Mouse (Mus musculus) right cerebral cortex, adult 2 months (tissue): ENCODE measurements at regions not wholly inside any gene's neighbourhood (a gene's known extent, or its start where the extent isn't known, plus 50 kb on each side); places are given as distances from the start of the nearest gene placed in this dataset.
A peak's percentile ranks its signal among the peaks of the same experiment; 100 is the strongest.
"Not testable (repeated sequence)": the region's sequence is repeated elsewhere in the genome, so short reads cannot be mapped to it uniquely, and the experiment has no call there.

Experiments
- DNase-seq, 2 experiments: peaks; one replicate each; pipeline ENCODE4 v3.0.0; 2021 to 2022; ENCODE audit warnings: low spot score in 2 of 2

- no peak for DNase-seq
Measured at GRCm38 (mm10) chr9:94131367-94131766, 406.5 kb downstream of the 1190002N15Rik start.

- peak in 1 of 2 experiments; percentile 4 for DNase-seq
Measured at GRCm38 (mm10) chr9:94116961-94117360, 420.9 kb downstream of the 1190002N15Rik start.

- DNase-seq: not testable (repeated sequence)
Measured at GRCm38 (mm10) chr9:94107701-94108100, 430.2 kb downstream of the 1190002N15Rik start.

GRCm38 (mm10) chr9:94104669-94105068 lies 433.2 kb downstream of the 1190002N15Rik start:
- no peak for DNase-seq

GRCm38 (mm10) chr9:94101958-94102357 lies 435.9 kb downstream of the 1190002N15Rik start:
- no peak for DNase-seq

GRCm38 (mm10) chr9:94094800-94095199 lies 443.1 kb downstream of the 1190002N15Rik start:
- no peak for DNase-seq

GRCm38 (mm10) chr9:94091658-94092225 lies 446.1 kb downstream of the 1190002N15Rik start:
- DNase-seq: no peak

GRCm38 (mm10) chr9:94089759-94090158 lies 448.1 kb downstream of the 1190002N15Rik start:
- DNase-seq: no peak

GRCm38 (mm10) chr9:94083629-94084411 lies 454.1 kb downstream of the 1190002N15Rik start:
- DNase-seq: no peak

- DNase-seq: no peak
Measured at GRCm38 (mm10) chr9:94074904-94075303, 463.0 kb downstream of the 1190002N15Rik start.

GRCm38 (mm10) chr9:94067121-94067520 lies 470.8 kb downstream of the 1190002N15Rik start:
- no peak for DNase-seq

- no peak for DNase-seq
Measured at GRCm38 (mm10) chr9:94053229-94053628, 484.7 kb downstream of the 1190002N15Rik start.

- DNase-seq: no peak
Measured at GRCm38 (mm10) chr9:94047845-94048244, 490.0 kb downstream of the 1190002N15Rik start.

GRCm38 (mm10) chr9:94045462-94046126 lies 492.3 kb downstream of the 1190002N15Rik start:
- no peak for DNase-seq

GRCm38 (mm10) chr9:94023761-94024160 lies 514.1 kb downstream of the 1190002N15Rik start:
- peak in 1 of 2 experiments; percentile 3 for DNase-seq

GRCm38 (mm10) chr9:94021293-94021903 lies 516.5 kb downstream of the 1190002N15Rik start:
- DNase-seq: no peak

GRCm38 (mm10) chr9:94016747-94017487 lies 521.0 kb downstream of the 1190002N15Rik start:
- no peak for DNase-seq

GRCm38 (mm10) chr9:93992216-93992615 lies 545.7 kb downstream of the 1190002N15Rik start:
- DNase-seq: peak; percentile 29 to 34

GRCm38 (mm10) chr9:93991141-93991540 lies 546.7 kb downstream of the 1190002N15Rik start:
- no peak for DNase-seq

- DNase-seq: no peak
Measured at GRCm38 (mm10) chr9:93981136-93981535, 556.7 kb downstream of the 1190002N15Rik start.

- peak in 1 of 2 experiments; percentile 31 for DNase-seq
Measured at GRCm38 (mm10) chr9:93969691-93970284, 568.1 kb downstream of the 1190002N15Rik start.
